Mouse (Mus musculus): Measurements from ENCODE around the gene Cd200r3.

GRCm38 (mm10) chr16:44970925-44971324, 27.4 kb downstream of the Cd200r3 start:
- TF ChIP-seq CTCF (IDR thresholded peaks at IDR 0.05; ENCODE audit: low read depth) (no peak), EP300 (IDR thresholded peaks at IDR 0.05; ENCODE audit: low read depth) (no peak)

Data from liver, postnatal 0 days (tissue).